Mouse (Mus musculus): Measurements from ENCODE around the gene Apeh. TPM values are rescaled to one million over a fixed set of nuclear protein-coding genes. Genes with fewer than 3 reads are reported as not detected.

The Apeh gene
- polyA plus RNA-seq, 1 experiment from 2014 or later: 42.3 TPM

- Histone ChIP-seq H3K36me3 (no peaks in the 10 kb centered on the region), H3K27ac (replicated peaks) (no peak overlapping the region), H3K27me3 (no peaks in the 10 kb centered on the region), H3K4me2 (replicated peaks) (no peak overlapping the region), H3K4me3 (no peak overlapping the region), H3K4me1 (no peaks in the 10 kb centered on the region), H3K9ac (replicated peaks) (no peak overlapping the region), H3K9me3 (no peaks in the 10 kb centered on the region)
- ATAC-seq (replicated peaks): no peak
- 90% methylated on average over 5 of the region's 5 CpGs for whole genome bisulfite sequencing
These were observed 37.1 kb upstream of the Apeh start for GRCm38 (mm10) chr9:108131502-108131901.

GRCm38 (mm10) chr9:108129042-108129948 is 34.9 kb upstream of the Apeh start:
- Histone ChIP-seq H3K9me3 (no peaks in the 10 kb centered on the region), H3K4me2 (replicated peaks) (no peak overlapping the region), H3K36me3 (peaks cover 9% of the 10 kb centered on the region; the same call in 1 of the 2 replicates), H3K9ac (replicated peaks) (no peak overlapping the region), H3K27me3 (no peaks in the 10 kb centered on the region), H3K4me3 (no peak overlapping the region), H3K4me1 (no peaks in the 10 kb centered on the region), H3K27ac (replicated peaks) (no peak overlapping the region)
- ATAC-seq (replicated peaks): no peak
- WGBS: 84% methylated on average over 13 of the region's 13 CpGs

- no peaks in the 10 kb centered on the region for H3K27me3 ChIP-seq
- H3K27ac ChIP-seq (replicated peaks): no peak overlapping the region
- 88% methylated on average over 11 of the region's 11 CpGs for WGBS
- no peak overlapping the region for H3K4me3 ChIP-seq
- H3K9ac ChIP-seq (replicated peaks): no peak overlapping the region
- H3K4me1 ChIP-seq: no peaks in the 10 kb centered on the region
- no peaks in the 10 kb centered on the region for H3K9me3 ChIP-seq
- peaks cover 9% of the 10 kb centered on the region; the same call in 1 of the 2 replicates for H3K36me3 ChIP-seq
- no peak overlapping the region for H3K4me2 ChIP-seq (replicated peaks)
- ATAC-seq (replicated peaks): no peak
These were observed 33.8 kb upstream of the Apeh start for GRCm38 (mm10) chr9:108128248-108128647.

GRCm38 (mm10) chr9:108126436-108127180 is 32.2 kb upstream of the Apeh start:
- 87% methylated on average over 17 of the region's 17 CpGs for WGBS
- H3K9me3 ChIP-seq: no peaks in the 10 kb centered on the region
- no peak for ATAC-seq (replicated peaks)
- H3K27ac ChIP-seq (replicated peaks): no peak overlapping the region
- no peaks in the 10 kb centered on the region for H3K4me1 ChIP-seq
- H3K9ac ChIP-seq (replicated peaks): no peak overlapping the region
- H3K36me3 ChIP-seq: peaks cover 9% of the 10 kb centered on the region; the same call in 1 of the 2 replicates
- no peak overlapping the region for H3K4me2 ChIP-seq (replicated peaks)
- H3K27me3 ChIP-seq: no peaks in the 10 kb centered on the region
- no peak overlapping the region for H3K4me3 ChIP-seq

- WGBS: 75% methylated on average over 8 of the region's 8 CpGs
- H3K4me1 ChIP-seq: no peaks in the 10 kb centered on the region
- H3K4me3 ChIP-seq: no peak overlapping the region
- H3K27me3 ChIP-seq: no peaks in the 10 kb centered on the region
- peaks cover 9% of the 10 kb centered on the region; the same call in 1 of the 2 replicates for H3K36me3 ChIP-seq
- H3K27ac ChIP-seq (replicated peaks): no peak overlapping the region
- H3K4me2 ChIP-seq (replicated peaks): no peak overlapping the region
- H3K9me3 ChIP-seq: no peaks in the 10 kb centered on the region
- no peak overlapping the region for H3K9ac ChIP-seq (replicated peaks)
- ATAC-seq (replicated peaks): no peak
These were observed 31.3 kb upstream of the Apeh start for GRCm38 (mm10) chr9:108125731-108126130.

GRCm38 (mm10) chr9:108123916-108124315 is 29.5 kb upstream of the Apeh start:
- Histone ChIP-seq H3K27ac (replicated peaks) (no peak overlapping the region), H3K4me3 (no peak overlapping the region), H3K9ac (replicated peaks) (no peak overlapping the region), H3K27me3 (no peaks in the 10 kb centered on the region), H3K36me3 (peaks cover 9% of the 10 kb centered on the region; the same call in 1 of the 2 replicates), H3K4me1 (no peaks in the 10 kb centered on the region), H3K4me2 (replicated peaks) (no peak overlapping the region), H3K9me3 (no peaks in the 10 kb centered on the region)
- 86% methylated on average over 4 of the region's 4 CpGs for WGBS
- no peak for ATAC-seq (replicated peaks)

GRCm38 (mm10) chr9:108121170-108121969 is 27.0 kb upstream of the Apeh start:
- ATAC-seq (replicated peaks): no peak
- 86% methylated on average over 10 of the region's 10 CpGs for WGBS

GRCm38 (mm10) chr9:108120671-108121070 is 26.3 kb upstream of the Apeh start:
- H3K4me2 ChIP-seq (replicated peaks): no peak overlapping the region
- H3K27me3 ChIP-seq: no peaks in the 10 kb centered on the region
- H3K4me1 ChIP-seq: no peaks in the 10 kb centered on the region
- H3K27ac ChIP-seq (replicated peaks): no peak overlapping the region
- 92% methylated on average over 8 of the region's 8 CpGs for WGBS
- no peaks in the 10 kb centered on the region for H3K9me3 ChIP-seq
- H3K36me3 ChIP-seq: peaks cover 14% of the 10 kb centered on the region
- H3K4me3 ChIP-seq: no peak overlapping the region
- no peak for ATAC-seq (replicated peaks)
- no peak overlapping the region for H3K9ac ChIP-seq (replicated peaks)

More at GRCm38 (mm10) chr9:108121170-108121969, 27.0 kb upstream of the Apeh start:
- Histone ChIP-seq H3K27me3 (no peaks in the 10 kb centered on the region), H3K27ac (replicated peaks) (no peak overlapping the region), H3K9me3 (no peaks in the 10 kb centered on the region), H3K4me1 (no peaks in the 10 kb centered on the region), H3K4me2 (replicated peaks) (no peak overlapping the region), H3K9ac (replicated peaks) (no peak overlapping the region), H3K36me3 (peaks cover 15% of the 10 kb centered on the region; the same call in 1 of the 2 replicates), H3K4me3 (no peak overlapping the region)

GRCm38 (mm10) chr9:108119891-108120411 is 25.5 kb upstream of the Apeh start:
- Histone ChIP-seq H3K9ac (replicated peaks) (no peak overlapping the region), H3K27ac (replicated peaks) (no peak overlapping the region), H3K4me1 (no peaks in the 10 kb centered on the region), H3K4me3 (no peak overlapping the region), H3K4me2 (replicated peaks) (no peak overlapping the region), H3K9me3 (no peaks in the 10 kb centered on the region), H3K27me3 (no peaks in the 10 kb centered on the region), H3K36me3 (peaks cover 16% of the 10 kb centered on the region)
- ATAC-seq (replicated peaks): no peak
- WGBS: 51% methylated on average over 11 of the region's 11 CpGs

- 65% methylated on average over 4 of the region's 4 CpGs for WGBS
- Histone ChIP-seq H3K9me3 (no peaks in the 10 kb centered on the region), H3K36me3 (peaks cover 42% of the 10 kb centered on the region), H3K4me1 (no peaks in the 10 kb centered on the region), H3K4me2 (replicated peaks) (no peak overlapping the region), H3K27me3 (no peaks in the 10 kb centered on the region), H3K4me3 (no peak overlapping the region), H3K9ac (replicated peaks) (no peak overlapping the region), H3K27ac (replicated peaks) (no peak overlapping the region)
- no peak for ATAC-seq (replicated peaks)
These were observed 22.7 kb upstream of the Apeh start for GRCm38 (mm10) chr9:108117143-108117542.

GRCm38 (mm10) chr9:108115290-108116077 is 21.1 kb upstream of the Apeh start:
- peaks cover 47% of the 10 kb centered on the region for H3K36me3 ChIP-seq
- no peak overlapping the region for H3K9ac ChIP-seq (replicated peaks)
- H3K27me3 ChIP-seq: no peaks in the 10 kb centered on the region
- H3K9me3 ChIP-seq: no peaks in the 10 kb centered on the region
- H3K27ac ChIP-seq (replicated peaks): no peak overlapping the region
- peaks cover 7% of the 10 kb centered on the region; the same call in 1 of the 2 replicates for H3K4me1 ChIP-seq
- H3K4me2 ChIP-seq (replicated peaks): no peak overlapping the region
- no peak overlapping the region for H3K4me3 ChIP-seq
- no peak for ATAC-seq (replicated peaks)
- WGBS: 80% methylated on average over 43 of the region's 43 CpGs
